In the genomic region with DNA sequence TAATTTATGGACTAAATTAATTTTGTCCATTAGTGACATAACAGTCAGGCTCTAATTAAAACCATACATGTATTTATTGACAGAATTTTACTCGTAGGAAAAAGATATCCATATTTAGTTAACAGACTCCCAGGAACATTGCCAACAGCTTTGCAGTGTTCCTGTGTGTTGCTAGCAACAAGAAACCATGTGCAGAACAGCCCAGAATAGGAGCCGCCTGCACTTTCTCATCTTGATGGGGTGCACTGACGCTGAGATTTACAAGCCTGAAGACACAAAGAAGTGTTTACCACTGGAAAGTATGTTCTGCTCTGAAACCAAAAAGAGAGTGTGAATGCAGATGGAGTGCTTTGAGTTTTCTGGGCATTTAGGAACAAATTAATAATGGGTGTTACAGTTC, we compare ENCODE assay signal across 9 mouse cellular contexts.
A peak's percentile ranks its signal among the peaks of the same experiment; 100 is the strongest.
DNase-seq lines count a peak whose midpoint lies in the region; ATAC-seq lines count a peak whose summit lies in the region.
"Had no signal": no experiment of that assay in that cellular context is flagged by ENCODE, and none has a peak within 500 bp of the region (broad histone marks: within the 10 kb centered on the region; RNA-seq: fewer than 3 reads in every experiment).

No protein-coding gene starts in this region.

- peak; percentile 44; the same call in 1 of the 2 replicates for ATAC-seq in embryonic facial prominence, embryonic 14.5 days (ENCODE audit: low read depth)
- ATAC-seq in lung, embryonic 16.5 days (ENCODE audit: low read depth) = peak; percentile 62
- ATAC-seq in stomach, embryonic 16.5 days (ENCODE audit: insufficient read depth, low FRiP score) = peak; percentile 88

- H3K4me1 ChIP-seq in embryonic facial prominence, embryonic 14.5 days (ENCODE audit: control insufficient read depth, insufficient read depth, low read length) = no peaks in the 10 kb centered on the region
- no peaks in the 10 kb centered on the region for H3K4me1 ChIP-seq in embryonic facial prominence, embryonic 10.5 days
- H3K4me1 ChIP-seq in lung, embryonic 16.5 days (replicated peaks; ENCODE audit: control insufficient read depth, insufficient read depth, low read length) = no peaks in the 10 kb centered on the region
- no peaks in the 10 kb centered on the region for H3K4me1 ChIP-seq in stomach, embryonic 16.5 days (ENCODE audit: control insufficient read depth, insufficient read depth, low read length)
- H3K4me1 ChIP-seq: limb, embryonic 15.5 days had no signal

- no peak overlapping the region for H3K27ac ChIP-seq in embryonic facial prominence, embryonic 14.5 days (replicated peaks; ENCODE audit: low read depth, low read length)
- no peak overlapping the region for H3K27ac ChIP-seq in embryonic facial prominence, embryonic 10.5 days (replicated peaks)
- no peak overlapping the region for H3K27ac ChIP-seq in lung, embryonic 16.5 days (ENCODE audit: low read length)
- no peak overlapping the region for H3K27ac ChIP-seq in stomach, embryonic 16.5 days (ENCODE audit: low read length)
- H3K27ac ChIP-seq: limb, embryonic 15.5 days had no signal

- H3K36me3 ChIP-seq in embryonic facial prominence, embryonic 14.5 days (ENCODE audit: control insufficient read depth, insufficient read depth, low read length) = no peaks in the 10 kb centered on the region
- H3K36me3 ChIP-seq in embryonic facial prominence, embryonic 10.5 days (replicated peaks) = no peaks in the 10 kb centered on the region
- no peaks in the 10 kb centered on the region for H3K36me3 ChIP-seq in lung, embryonic 16.5 days (ENCODE audit: control insufficient read depth, insufficient read depth, low read length)
- no peaks in the 10 kb centered on the region for H3K36me3 ChIP-seq in stomach, embryonic 16.5 days (ENCODE audit: control insufficient read depth, insufficient read depth, low read length)
- H3K36me3 ChIP-seq: limb, embryonic 15.5 days had no signal

- no peaks in the 10 kb centered on the region for H3K9me3 ChIP-seq in embryonic facial prominence, embryonic 14.5 days (ENCODE audit: control insufficient read depth, low read length)
- no peaks in the 10 kb centered on the region for H3K9me3 ChIP-seq in embryonic facial prominence, embryonic 10.5 days
- H3K9me3 ChIP-seq in lung, embryonic 16.5 days (ENCODE audit: control insufficient read depth, low read length) = no peaks in the 10 kb centered on the region
- H3K9me3 ChIP-seq in stomach, embryonic 16.5 days (replicated peaks; ENCODE audit: control insufficient read depth, low read length) = no peaks in the 10 kb centered on the region
- H3K9me3 ChIP-seq: limb, embryonic 15.5 days had no signal

- H3K27me3 ChIP-seq in embryonic facial prominence, embryonic 14.5 days (replicated peaks; ENCODE audit: control insufficient read depth, insufficient read depth, low read length) = no peaks in the 10 kb centered on the region
- H3K27me3 ChIP-seq in embryonic facial prominence, embryonic 10.5 days (replicated peaks; ENCODE audit: low read depth, poor library complexity, severe bottlenecking) = no peaks in the 10 kb centered on the region
- H3K27me3 ChIP-seq in lung, embryonic 16.5 days (ENCODE audit: control insufficient read depth, insufficient read depth, low read depth, low read length) = no peaks in the 10 kb centered on the region
- no peaks in the 10 kb centered on the region for H3K27me3 ChIP-seq in stomach, embryonic 16.5 days (ENCODE audit: control insufficient read depth, insufficient read depth, low read length)
- H3K27me3 ChIP-seq: limb, embryonic 15.5 days had no signal

- no peak overlapping the region for H3K4me2 ChIP-seq in embryonic facial prominence, embryonic 14.5 days (ENCODE audit: low read depth, low read length)
- no peak overlapping the region for H3K4me2 ChIP-seq in lung, embryonic 16.5 days (ENCODE audit: low read depth, low read length)
- no peak overlapping the region for H3K4me2 ChIP-seq in stomach, embryonic 16.5 days (ENCODE audit: low read depth, low read length)
- H3K4me2 ChIP-seq: limb, embryonic 15.5 days had no signal

- no peak overlapping the region for H3K4me3 ChIP-seq in embryonic facial prominence, embryonic 14.5 days (ENCODE audit: low read depth, low read length)
- H3K4me3 ChIP-seq in embryonic facial prominence, embryonic 10.5 days = no peak overlapping the region
- H3K4me3 ChIP-seq in lung, embryonic 16.5 days (ENCODE audit: low read length) = no peak overlapping the region
- H3K4me3 ChIP-seq in stomach, embryonic 16.5 days (replicated peaks; ENCODE audit: low read length) = no peak overlapping the region
- H3K4me3 ChIP-seq: limb, embryonic 15.5 days had no signal

- H3K9ac ChIP-seq in embryonic facial prominence, embryonic 14.5 days (ENCODE audit: low read depth, low read length) = no peak overlapping the region
- H3K9ac ChIP-seq in lung, embryonic 16.5 days (ENCODE audit: low read length) = no peak overlapping the region
- H3K9ac ChIP-seq in stomach, embryonic 16.5 days (ENCODE audit: low read length) = no peak overlapping the region
- H3K9ac ChIP-seq: limb, embryonic 15.5 days had no signal

- WGBS in embryonic facial prominence, embryonic 14.5 days = 35% methylated on average over 3 of the region's 3 CpGs
- 81% methylated on average over 3 of the region's 3 CpGs for WGBS in embryonic facial prominence, embryonic 10.5 days
- 50% methylated on average over 3 of the region's 3 CpGs for WGBS in lung, embryonic 16.5 days
- 27% methylated on average over 3 of the region's 3 CpGs for WGBS in stomach, embryonic 16.5 days

- peak; percentile 94 for DNase-seq in embryonic facial prominence, embryonic 14.5 days (ENCODE audit: low spot score)
- no peak for DNase-seq in embryonic facial prominence, embryonic 10.5 days (ENCODE audit: low spot score)
- DNase-seq in lung, postnatal 25 days (ENCODE audit: low spot score) = no peak
- DNase-seq in left cerebral cortex, adult 18-20 months (ENCODE audit: low spot score in 2 of 2) = peak; percentile 42 to 66
- DNase-seq in cerebellum, adult 9-11 months = no peak
- no peak for DNase-seq in adrenal gland, adult 2 months

Comparison
In these comparisons a context has a peak if more than half of its experiments do, and no peak if none do; other contexts are left out.
1. DNase-seq: peak in embryonic facial prominence, embryonic 14.5 days (single experiment) and left cerebral cortex, adult 18-20 months (2 of 2); none in embryonic facial prominence, embryonic 10.5 days (single experiment), lung, postnatal 25 days (single experiment), cerebellum, adult 9-11 months (single experiment) and adrenal gland, adult 2 months (single experiment).
2. Peak in every context shown above with its lines, with median percentiles within 50 percentile points of each other: ATAC-seq.